Mouse (Mus musculus) bone marrow macrophage, adult 2 months (primary cell): ENCODE data around the gene Ptpre. TPM values are rescaled to one million over a fixed set of nuclear protein-coding genes. Genes with fewer than 3 reads are reported as not detected.
"Not testable (repeated sequence)": the region's sequence is repeated elsewhere in the genome, so short reads cannot be mapped to it uniquely, and the experiment has no call there.

Experiments used
- H3K27ac ChIP-seq: 2 replicates; pipeline ENCODE4 v1.5.1; 2012; ENCODE audit warnings: low read depth, low read length; ENCODE audit not compliant: insufficient read depth
- H3K4me1 ChIP-seq: 2 replicates; pipeline ENCODE4 v1.6.1; 2012; ENCODE audit warnings: low read length; ENCODE audit not compliant: control insufficient read depth, insufficient read depth
- H3K4me3 ChIP-seq: 2 replicates; pipeline ENCODE4 v1.5.1; 2012; ENCODE audit warnings: mild to moderate bottlenecking, low read length, moderate library complexity; ENCODE audit not compliant: insufficient read depth
- CTCF ChIP-seq: IDR thresholded peaks from 2 replicates; pipeline ENCODE4 v1.5.1; 2012; ENCODE audit warnings: low read depth, mild to moderate bottlenecking, low read length, moderate library complexity
- POLR2A ChIP-seq: IDR thresholded peaks from 2 replicates; pipeline ENCODE4 v1.6.1; 2012; ENCODE audit warnings: mild to moderate bottlenecking, low read depth, low read length, borderline replicate concordance
- polyA plus RNA-seq: library from polyadenylated mRNA; stranded (reverse); fragments of >200 nt; gene quantifications from 2 replicates; pipeline ENCODE4 v1.2.4, GENCODE M21; 2012; ENCODE audit not compliant: missing spikeins, insufficient read depth, insufficient read length

Ptpre gene
- polyA plus RNA-seq, 1 experiment: 45.3 TPM

GRCm38 (mm10) chr7:135676722-135677121, 139.4 kb downstream of the Ptpre start:
- no peak overlapping the region for H3K27ac ChIP-seq
- H3K4me1 ChIP-seq: no peaks in the 10 kb centered on the region
- TF ChIP-seq CTCF: no peak
- TF ChIP-seq POLR2A: no peak
- H3K4me3 ChIP-seq: no peak overlapping the region

- Histone ChIP-seq H3K27ac (no peak overlapping the region), H3K4me3 (no peak overlapping the region), H3K4me1 (no peaks in the 10 kb centered on the region)
- no peak for TF ChIP-seq POLR2A
- peak; percentile 85 for TF ChIP-seq CTCF
Measured at GRCm38 (mm10) chr7:135680334-135680733, 143.1 kb downstream of the Ptpre start.

GRCm38 (mm10) chr7:135684098-135684497, 146.8 kb downstream of the Ptpre start:
- H3K27ac ChIP-seq, H3K4me1 ChIP-seq, H3K4me3 ChIP-seq: not testable (repeated sequence)

GRCm38 (mm10) chr7:135684938-135685337, 147.7 kb downstream of the Ptpre start:
- H3K27ac ChIP-seq: no peak overlapping the region
- H3K4me1 ChIP-seq: peaks cover 5% of the 10 kb centered on the region
- no peak for TF ChIP-seq POLR2A
- TF ChIP-seq CTCF: no peak
- no peak overlapping the region for H3K4me3 ChIP-seq

GRCm38 (mm10) chr7:135689396-135689795, 152.1 kb downstream of the Ptpre start:
- no peak for TF ChIP-seq POLR2A
- no peak for TF ChIP-seq CTCF
- Histone ChIP-seq H3K4me1 (peaks cover 5% of the 10 kb centered on the region), H3K4me3 (no peak overlapping the region), H3K27ac (no peak overlapping the region)

- H3K4me3 ChIP-seq: no peak overlapping the region
- no peak for TF ChIP-seq CTCF
- TF ChIP-seq POLR2A: no peak
- H3K4me1 ChIP-seq: peaks cover 5% of the 10 kb centered on the region
- no peak overlapping the region for H3K27ac ChIP-seq
Measured at GRCm38 (mm10) chr7:135691941-135692340, 154.7 kb downstream of the Ptpre start.

GRCm38 (mm10) chr7:135694130-135694529, 156.8 kb downstream of the Ptpre start:
- TF ChIP-seq CTCF (no peak), POLR2A (no peak)
- H3K27ac ChIP-seq: no peak overlapping the region
- H3K4me3 ChIP-seq: no peak overlapping the region
- H3K4me1 ChIP-seq: peaks cover 7% of the 10 kb centered on the region

GRCm38 (mm10) chr7:135694796-135695195, 157.5 kb downstream of the Ptpre start:
- Histone ChIP-seq H3K4me1 (peaks cover 3% of the 10 kb centered on the region; the same call in 1 of the 2 replicates), H3K4me3 (no peak overlapping the region), H3K27ac (no peak overlapping the region)
- TF ChIP-seq POLR2A (no peak), CTCF (no peak)

- H3K4me3 ChIP-seq: no peak overlapping the region
- H3K27ac ChIP-seq: no peak overlapping the region
- TF ChIP-seq POLR2A (no peak), CTCF (no peak)
- H3K4me1 ChIP-seq: peaks cover 9% of the 10 kb centered on the region; the same call in 1 of the 2 replicates
Measured at GRCm38 (mm10) chr7:135696127-135696526, 158.8 kb downstream of the Ptpre start.

GRCm38 (mm10) chr7:135697021-135697740, 159.9 kb downstream of the Ptpre start:
- not testable (repeated sequence) for H3K4me1 ChIP-seq, H3K4me3 ChIP-seq

GRCm38 (mm10) chr7:135698362-135698761, 161.1 kb downstream of the Ptpre start:
- H3K4me3 ChIP-seq: no peak overlapping the region
- TF ChIP-seq CTCF (no peak), POLR2A (no peak)
- H3K4me1 ChIP-seq: peaks cover 9% of the 10 kb centered on the region; the same call in 1 of the 2 replicates
- H3K27ac ChIP-seq: no peak overlapping the region

More at GRCm38 (mm10) chr7:135697021-135697740, 159.9 kb downstream of the Ptpre start:
- H3K27ac ChIP-seq: not testable (repeated sequence)

- H3K4me3 ChIP-seq: not testable (repeated sequence)
- Histone ChIP-seq H3K27ac (peak overlapping the region; percentile 16; the same call in 1 of the 2 replicates), H3K4me1 (peaks cover 10% of the 10 kb centered on the region)
Measured at GRCm38 (mm10) chr7:135699351-135699750, 162.1 kb downstream of the Ptpre start.
